ENCODE assay signal across 15 mouse cellular contexts in genomic region chr10:7836902-7837301, GRCm38 (mm10).
"Had no signal": no experiment of that assay in that cellular context is flagged by ENCODE, and none has a peak within 500 bp of the region (broad histone marks: within the 10 kb centered on the region; RNA-seq: fewer than 3 reads in every experiment).

No protein-coding gene starts in this region.

- H3K9ac ChIP-seq: limb, embryonic 15.5 days; liver, embryonic 14.5 days; lung, embryonic 15.5 days; midbrain, embryonic 15.5 days; neural tube, embryonic 13.5 days had no signal

- DNase-seq: kidney, adult 18-20 months; kidney, postnatal 14 days; layer of hippocampus, postnatal 36 days; lung, postnatal 36 days; retina, postnatal 1 day; right cerebral cortex, postnatal 4 days; spleen, adult 18-20 months; thymus, adult 2 months; thymus, postnatal 25 days had no signal

- H3K4me3 ChIP-seq: limb, embryonic 15.5 days; lung, embryonic 15.5 days; midbrain, embryonic 10.5 days; midbrain, embryonic 15.5 days; neural tube, embryonic 13.5 days had no signal

- H3K27me3 ChIP-seq: limb, embryonic 15.5 days; midbrain, embryonic 15.5 days; neural tube, embryonic 13.5 days had no signal

- H3K9me3 ChIP-seq: limb, embryonic 15.5 days; lung, embryonic 15.5 days; midbrain, embryonic 10.5 days; midbrain, embryonic 15.5 days; neural tube, embryonic 13.5 days had no signal

- H3K4me1 ChIP-seq: midbrain, embryonic 15.5 days had no signal

- H3K36me3 ChIP-seq: limb, embryonic 15.5 days; lung, embryonic 15.5 days; midbrain, embryonic 10.5 days; midbrain, embryonic 15.5 days; neural tube, embryonic 13.5 days had no signal

- H3K4me2 ChIP-seq: limb, embryonic 15.5 days; lung, embryonic 15.5 days; midbrain, embryonic 15.5 days; neural tube, embryonic 13.5 days had no signal

- H3K27ac ChIP-seq: limb, embryonic 15.5 days; liver, embryonic 14.5 days; lung, embryonic 15.5 days; midbrain, embryonic 10.5 days; midbrain, embryonic 15.5 days; neural tube, embryonic 13.5 days had no signal

- ATAC-seq: midbrain, embryonic 15.5 days had no signal
